Mouse (Mus musculus) adrenal gland, postnatal 36 days (tissue): ENCODE results near the gene Ssu72. TPM values are rescaled to one million over a fixed set of nuclear protein-coding genes. Genes with fewer than 3 reads are reported as not detected.
"Not testable (repeated sequence)": the region's sequence is repeated elsewhere in the genome, so short reads cannot be mapped to it uniquely, and the experiment has no call there.

ENCODE experiments used
- DNase-seq, 2 experiments: peaks; one replicate each; pipeline ENCODE4 v3.0.0; 2021; ENCODE audit warnings: mixed read lengths in 1 of 2
- long read RNA-seq, 2 experiments: library from polyadenylated mRNA; stranded (forward); transcript quantifications; one replicate each; pipeline ENCODE4 v2.0.0; 2021; ENCODE audit warnings: borderline sequencing depth in 2 of 2
- total RNA-seq, 2 experiments: library from RNA; stranded (reverse); gene quantifications; 2 replicates each; pipeline ENCODE4 v1.2.3; 2021

Ssu72 gene
- 100 to 1,000 TPM in 1 of 2 experiments, 10 to 100 TPM in 1; 98.1 to 123 TPM for total RNA-seq
- long read RNA-seq, experiment 1, transcript Ssu72-202 (4 exons, 874 nt) = minor isoform, 5 of 236 reads
- long read RNA-seq, experiment 1, transcript Ssu72-201 (5 exons, 1,472 nt) = major isoform, 164 of 236 reads
- long read RNA-seq, experiment 1, transcript Ssu72-203 (2 exons, 1,555 nt) = minor isoform, 11 of 236 reads
- long read RNA-seq, experiment 1, partial matches to known transcripts = 6 of 236 reads
- long read RNA-seq, experiment 1, other reads (novel, unspliced or antisense) = 50 of 236 reads
- long read RNA-seq, experiment 2, transcript Ssu72-201 (5 exons, 1,472 nt) = major isoform, 46 of 57 reads
- long read RNA-seq, experiment 2, partial matches to known transcripts = 2 of 57 reads
- long read RNA-seq, experiment 2, other reads (novel, unspliced or antisense) = 6 of 57 reads

- peak; percentile 92 to 93 for DNase-seq
Measured at GRCm38 (mm10) chr4:155704721-155705591, at the start of gene Ssu72. Ssu72 (plus strand) TSS chr4:155704800.

GRCm38 (mm10) chr4:155656214-155656751 lies 48.3 kb upstream of the Ssu72 start:
- DNase-seq = no peak

GRCm38 (mm10) chr4:155658961-155659360 lies 45.6 kb upstream of the Ssu72 start:
- no peak for DNase-seq

GRCm38 (mm10) chr4:155660641-155661040 lies 44.0 kb upstream of the Ssu72 start:
- DNase-seq = peak; percentile 56 to 64

- no peak for DNase-seq
Measured at GRCm38 (mm10) chr4:155666903-155667302, 37.7 kb upstream of the Ssu72 start.

- DNase-seq = peak; percentile 97 to 98
Measured at GRCm38 (mm10) chr4:155668689-155669597, 35.7 kb upstream of the Ssu72 start, which contains the start of gene Mib2. Mib2 (minus strand) TSS chr4:155669198.

- DNase-seq = no peak
Measured at GRCm38 (mm10) chr4:155669598-155670075, 35.0 kb upstream of the Ssu72 start.

- DNase-seq = not testable (repeated sequence)
Measured at GRCm38 (mm10) chr4:155670236-155670635, 34.4 kb upstream of the Ssu72 start.

- DNase-seq = no peak
Measured at GRCm38 (mm10) chr4:155672082-155672481, 32.5 kb upstream of the Ssu72 start.

- DNase-seq = peak; percentile 38 to 48
Measured at GRCm38 (mm10) chr4:155675991-155676390, 28.6 kb upstream of the Ssu72 start.

- not testable (repeated sequence) for DNase-seq
Measured at GRCm38 (mm10) chr4:155683670-155684277, 20.8 kb upstream of the Ssu72 start.

GRCm38 (mm10) chr4:155687764-155688163 lies 16.8 kb upstream of the Ssu72 start:
- DNase-seq = not testable (repeated sequence)

GRCm38 (mm10) chr4:155690571-155691375 lies 13.8 kb upstream of the Ssu72 start:
- no peak for DNase-seq

GRCm38 (mm10) chr4:155692421-155692820 lies 12.2 kb upstream of the Ssu72 start:
- no peak for DNase-seq

- peak; percentile 83 to 91 for DNase-seq
Measured at GRCm38 (mm10) chr4:155694111-155694481, 10.5 kb upstream of the Ssu72 start, which contains the start of gene Fndc10. Fndc10 (plus strand) TSS chr4:155694342.

- DNase-seq = peak; percentile 76 to 77
Measured at GRCm38 (mm10) chr4:155694482-155695401, 9.9 kb upstream of the Ssu72 start.

- DNase-seq = peak in 1 of 2 experiments; percentile 17
Measured at GRCm38 (mm10) chr4:155695531-155696062, 9.0 kb upstream of the Ssu72 start.
